Mouse (Mus musculus): ENCODE measurements around the gene Picalm. TPM values are rescaled to one million over a fixed set of nuclear protein-coding genes. Genes with fewer than 3 reads are reported as not detected.
A peak's percentile ranks its signal among the peaks of the same experiment; 100 is the strongest.
"Not testable (repeated sequence)": the region's sequence is repeated elsewhere in the genome, so short reads cannot be mapped to it uniquely, and the experiment has no call there.

The Picalm gene
- polyA plus RNA-seq, 1 experiment from 2014 or later = 44.2 TPM

DNA sequence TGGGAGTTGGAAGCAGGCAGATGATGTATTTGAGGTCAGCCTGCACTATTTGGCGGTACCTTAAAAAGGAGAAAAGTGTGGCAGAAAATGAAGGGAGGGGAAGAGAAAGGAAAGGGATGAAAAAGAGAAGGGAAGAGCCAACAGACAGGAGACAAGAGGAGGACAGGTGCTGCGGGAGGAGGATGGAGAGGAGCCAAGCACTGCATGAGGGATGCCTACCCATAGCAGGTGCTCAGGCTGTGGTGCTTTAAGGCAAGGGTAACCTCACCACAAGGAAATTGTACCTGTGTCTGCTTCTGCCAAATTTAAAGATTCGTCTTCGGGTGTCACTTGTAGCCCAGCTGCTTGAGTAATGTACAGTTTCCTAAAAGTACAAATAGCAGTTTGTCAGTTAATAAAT, 98.1 kb downstream of the Picalm start:
- Histone ChIP-seq H3K9me3 (no peaks in the 10 kb centered on the region), H3K4me2 (replicated peaks) (no peak overlapping the region), H3K9ac (no peak overlapping the region), H3K27ac (no peak overlapping the region), H3K4me1 (no peaks in the 10 kb centered on the region), H3K4me3 (no peak overlapping the region), H3K27me3 (replicated peaks) (no peaks in the 10 kb centered on the region), H3K36me3 (no peaks in the 10 kb centered on the region)
- ATAC-seq (ENCODE audit: low FRiP score, low read depth) = no peak
- WGBS = 86% methylated on average over 4 of the region's 4 CpGs

DNA sequence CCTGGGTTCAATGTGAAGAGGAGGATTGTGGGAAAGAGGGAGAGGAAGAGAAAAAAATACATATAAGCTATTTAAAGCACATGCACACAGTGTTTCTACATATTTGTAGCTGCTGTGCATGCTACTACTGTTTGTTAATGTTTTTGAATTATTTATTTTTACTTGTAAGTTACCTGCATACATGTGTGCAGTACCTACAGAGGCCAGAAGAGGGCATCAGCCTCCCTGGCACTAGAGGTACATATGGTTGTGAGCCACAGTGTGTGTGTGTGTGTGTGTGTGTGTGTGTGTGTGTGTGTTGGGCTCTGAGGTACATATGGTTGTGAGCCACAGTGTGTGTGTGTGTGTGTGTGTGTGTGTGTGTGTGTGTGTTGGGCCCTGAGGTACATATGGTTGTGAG, 98.9 kb downstream of the Picalm start:
- H3K4me2 ChIP-seq (replicated peaks); H3K9ac ChIP-seq; ATAC-seq (ENCODE audit: low FRiP score, low read depth); H3K27ac ChIP-seq; H3K27me3 ChIP-seq (replicated peaks); H3K4me1 ChIP-seq; H3K4me3 ChIP-seq; H3K36me3 ChIP-seq; H3K9me3 ChIP-seq: not testable (repeated sequence)

DNA sequence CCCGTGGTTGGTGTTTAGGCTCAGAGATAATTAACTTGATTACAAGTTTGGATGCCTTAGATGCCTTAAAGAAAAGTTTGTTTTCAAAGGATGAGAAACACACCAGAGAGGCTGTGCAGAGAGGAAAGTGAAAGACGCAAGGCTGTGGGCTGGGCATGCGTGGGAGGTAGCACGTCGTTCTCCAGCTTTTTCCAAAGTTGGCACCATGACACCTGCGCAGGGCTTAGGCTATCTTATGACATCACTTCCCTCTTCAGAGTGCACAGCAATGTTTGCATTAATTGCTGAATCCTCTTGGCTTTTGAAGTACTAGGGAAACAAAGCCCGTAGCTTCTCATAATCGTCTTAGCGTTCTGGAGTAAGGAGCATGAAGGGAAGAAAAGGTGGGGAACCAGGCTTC, 101.4 kb downstream of the Picalm start:
- Histone ChIP-seq H3K27ac (no peak overlapping the region), H3K9ac (no peak overlapping the region), H3K36me3 (no peaks in the 10 kb centered on the region), H3K4me2 (replicated peaks) (no peak overlapping the region), H3K27me3 (replicated peaks) (no peaks in the 10 kb centered on the region), H3K4me1 (no peaks in the 10 kb centered on the region), H3K9me3 (no peaks in the 10 kb centered on the region), H3K4me3 (no peak overlapping the region)
- WGBS = 90% methylated on average over 9 of the region's 9 CpGs
- ATAC-seq (ENCODE audit: low FRiP score, low read depth) = no peak

DNA sequence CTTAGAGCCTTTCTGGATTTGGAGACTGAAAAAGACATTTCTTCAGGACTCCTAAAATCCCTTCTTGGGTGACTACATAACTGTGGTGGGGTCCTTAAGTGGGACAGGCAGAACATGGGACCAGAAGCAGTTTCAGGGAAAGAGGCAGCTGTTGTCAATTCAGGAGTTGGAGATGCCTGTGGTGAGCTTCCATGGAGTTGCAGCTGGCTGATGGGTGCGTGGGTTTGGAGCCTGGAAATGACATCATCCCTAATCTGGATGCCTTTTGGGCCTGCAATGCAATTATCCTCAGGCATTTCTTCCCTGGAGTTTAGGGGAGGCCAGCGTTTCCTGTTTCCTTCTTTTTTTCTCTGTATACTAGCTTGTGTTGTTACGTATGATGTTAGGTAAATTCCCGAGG, 103.9 kb downstream of the Picalm start:
- Histone ChIP-seq H3K4me2 (replicated peaks) (no peak overlapping the region), H3K36me3 (no peaks in the 10 kb centered on the region), H3K9me3 (no peaks in the 10 kb centered on the region), H3K4me1 (no peaks in the 10 kb centered on the region), H3K27me3 (replicated peaks) (no peaks in the 10 kb centered on the region), H3K27ac (no peak overlapping the region), H3K4me3 (no peak overlapping the region), H3K9ac (no peak overlapping the region)
- ATAC-seq (ENCODE audit: low FRiP score, low read depth) = no peak
- 72% methylated on average over 4 of the region's 4 CpGs for WGBS

DNA sequence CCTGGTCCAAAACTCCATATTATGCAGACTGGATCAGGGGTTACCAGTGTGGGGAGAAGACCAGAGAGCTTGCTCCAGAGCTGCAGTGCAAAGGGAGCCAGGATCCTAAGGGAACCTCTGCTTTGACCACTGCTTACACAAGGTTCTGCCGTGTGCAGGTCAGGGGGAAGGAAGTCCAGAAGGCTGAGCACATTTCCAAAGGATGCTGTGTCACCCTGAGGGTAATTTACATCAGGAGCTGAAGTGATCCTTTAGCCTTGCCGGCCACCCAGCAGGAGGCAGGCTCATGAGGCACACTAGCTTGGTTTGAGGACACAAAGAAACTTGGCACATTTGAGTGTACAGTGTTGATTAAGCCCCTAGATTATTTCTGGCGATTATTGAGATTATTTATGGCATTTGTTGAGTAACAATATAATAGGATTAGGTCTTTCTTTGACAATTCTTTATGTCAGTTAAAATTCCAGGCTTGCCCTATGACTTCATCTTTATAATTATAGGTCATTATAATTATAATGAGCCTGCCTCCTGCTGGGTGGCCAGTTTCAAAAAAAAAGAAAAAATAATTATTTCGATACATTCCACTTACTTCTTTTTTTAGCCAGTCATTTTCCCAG, 106.4 kb downstream of the Picalm start:
- H3K27ac ChIP-seq = no peak overlapping the region
- H3K9ac ChIP-seq = no peak overlapping the region
- H3K9me3 ChIP-seq = no peaks in the 10 kb centered on the region
- H3K27me3 ChIP-seq (replicated peaks) = no peaks in the 10 kb centered on the region
- H3K4me2 ChIP-seq (replicated peaks) = no peak overlapping the region
- no peaks in the 10 kb centered on the region for H3K4me1 ChIP-seq
- no peaks in the 10 kb centered on the region for H3K36me3 ChIP-seq
- no peak for ATAC-seq (ENCODE audit: low FRiP score, low read depth)
- no peak overlapping the region for H3K4me3 ChIP-seq
- WGBS = 49% methylated on average over 4 of the region's 4 CpGs

DNA sequence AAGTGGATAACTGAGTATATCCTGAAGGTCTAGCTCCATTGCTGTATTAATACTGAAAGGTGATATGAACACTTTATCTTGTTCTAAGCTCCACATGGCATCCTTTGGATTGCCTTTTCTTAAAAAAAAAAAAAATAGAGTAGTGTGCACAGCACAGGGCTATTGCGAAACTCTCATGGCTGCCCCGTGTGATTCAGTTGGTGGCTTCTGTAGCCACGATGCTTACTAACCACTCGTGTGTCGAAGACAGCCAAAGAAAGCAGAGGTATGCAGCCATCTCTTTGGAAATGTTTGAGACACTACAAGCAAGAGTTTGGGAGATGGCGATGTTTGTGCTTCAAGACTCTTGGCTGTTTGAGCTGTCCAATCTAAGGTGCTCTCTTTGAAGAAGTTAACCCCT, 113.1 kb downstream of the Picalm start:
- no peak overlapping the region for H3K4me2 ChIP-seq (replicated peaks)
- no peaks in the 10 kb centered on the region for H3K9me3 ChIP-seq
- no peak overlapping the region for H3K27ac ChIP-seq
- no peaks in the 10 kb centered on the region for H3K27me3 ChIP-seq (replicated peaks)
- no peak overlapping the region for H3K9ac ChIP-seq
- WGBS = 93% methylated on average over 6 of the region's 6 CpGs
- H3K36me3 ChIP-seq = no peaks in the 10 kb centered on the region
- no peak overlapping the region for H3K4me3 ChIP-seq
- no peak for ATAC-seq (ENCODE audit: low FRiP score, low read depth)
- no peaks in the 10 kb centered on the region for H3K4me1 ChIP-seq

DNA sequence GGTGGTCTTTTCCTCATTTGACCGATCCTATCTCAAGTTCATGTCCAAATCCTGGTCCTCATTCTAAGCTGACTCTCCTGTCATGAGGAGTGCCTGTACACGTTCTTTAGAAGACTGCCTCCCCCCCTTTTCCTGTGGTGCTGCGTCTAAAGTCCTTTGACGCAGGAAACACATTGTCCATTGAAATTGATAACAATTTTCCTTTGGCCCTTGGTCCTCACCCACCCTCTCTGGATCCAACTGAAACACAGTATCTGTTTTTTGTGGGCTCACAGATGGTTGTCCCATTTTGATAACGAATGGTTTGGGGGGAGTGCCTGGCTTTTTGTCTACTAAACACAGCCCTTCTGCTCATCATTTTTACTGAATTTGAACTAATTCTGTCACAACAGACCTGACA, 113.6 kb downstream of the Picalm start:
- H3K9ac ChIP-seq = no peak overlapping the region
- no peaks in the 10 kb centered on the region for H3K36me3 ChIP-seq
- no peak for ATAC-seq (ENCODE audit: low FRiP score, low read depth)
- 80% methylated on average over 5 of the region's 5 CpGs for WGBS
- H3K9me3 ChIP-seq = no peaks in the 10 kb centered on the region
- H3K4me3 ChIP-seq = no peak overlapping the region
- H3K4me2 ChIP-seq (replicated peaks) = no peak overlapping the region
- no peaks in the 10 kb centered on the region for H3K27me3 ChIP-seq (replicated peaks)
- no peak overlapping the region for H3K27ac ChIP-seq
- no peaks in the 10 kb centered on the region for H3K4me1 ChIP-seq

DNA sequence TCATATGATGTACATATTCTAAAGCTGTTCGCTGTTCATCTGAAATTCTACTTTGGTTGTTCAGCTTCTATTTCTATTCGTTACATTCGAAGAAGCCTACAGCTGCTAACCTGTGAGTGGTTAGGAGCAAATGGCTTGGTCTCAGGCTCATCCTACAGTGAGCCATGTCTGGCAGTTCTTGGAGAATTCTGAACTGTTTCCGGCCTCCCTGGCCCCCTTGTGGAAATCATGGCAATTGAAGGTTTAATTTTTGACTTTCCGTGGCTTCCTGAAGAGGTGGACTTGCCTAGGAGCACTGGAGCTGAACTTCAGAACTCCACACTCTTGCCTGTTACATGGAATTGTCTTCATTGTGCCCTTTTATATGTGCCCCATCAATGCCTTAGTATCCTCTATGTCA, 122.9 kb downstream of the Picalm start:
- H3K4me3 ChIP-seq = no peak overlapping the region
- H3K9ac ChIP-seq = no peak overlapping the region
- no peak for ATAC-seq (ENCODE audit: low FRiP score, low read depth)
- no peaks in the 10 kb centered on the region for H3K27me3 ChIP-seq (replicated peaks)
- H3K36me3 ChIP-seq = no peaks in the 10 kb centered on the region
- H3K9me3 ChIP-seq = no peaks in the 10 kb centered on the region
- H3K27ac ChIP-seq = no peak overlapping the region
- no peak overlapping the region for H3K4me2 ChIP-seq (replicated peaks)
- no peaks in the 10 kb centered on the region for H3K4me1 ChIP-seq
- WGBS = 77% methylated on average over 5 of the region's 5 CpGs

DNA sequence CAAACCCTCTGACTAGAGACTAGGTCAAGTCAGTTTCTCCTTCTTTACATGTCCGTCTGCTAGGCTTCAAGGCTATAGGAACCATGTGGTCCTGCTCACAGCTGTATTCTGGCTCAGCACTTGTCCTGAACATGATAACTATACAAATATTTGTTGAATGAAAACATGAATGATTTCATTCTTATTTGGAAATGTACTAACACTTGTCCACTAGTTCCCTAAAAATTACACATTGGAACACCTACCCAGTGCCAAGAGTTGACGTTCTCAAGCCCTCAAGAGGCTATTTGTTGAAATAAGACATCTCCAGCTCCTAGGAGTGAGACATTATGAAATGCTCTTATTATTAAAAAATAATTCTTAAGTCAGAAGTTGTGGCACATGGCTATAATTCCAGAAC, 128.7 kb downstream of the Picalm start:
- Histone ChIP-seq H3K9me3 (no peaks in the 10 kb centered on the region), H3K36me3 (no peaks in the 10 kb centered on the region), H3K4me2 (replicated peaks) (no peak overlapping the region), H3K4me1 (no peaks in the 10 kb centered on the region), H3K4me3 (no peak overlapping the region), H3K9ac (no peak overlapping the region), H3K27ac (no peak overlapping the region), H3K27me3 (replicated peaks) (no peaks in the 10 kb centered on the region)
- no peak for ATAC-seq (ENCODE audit: low FRiP score, low read depth)
- 90% methylated on average over 2 of the region's 2 CpGs for WGBS

DNA sequence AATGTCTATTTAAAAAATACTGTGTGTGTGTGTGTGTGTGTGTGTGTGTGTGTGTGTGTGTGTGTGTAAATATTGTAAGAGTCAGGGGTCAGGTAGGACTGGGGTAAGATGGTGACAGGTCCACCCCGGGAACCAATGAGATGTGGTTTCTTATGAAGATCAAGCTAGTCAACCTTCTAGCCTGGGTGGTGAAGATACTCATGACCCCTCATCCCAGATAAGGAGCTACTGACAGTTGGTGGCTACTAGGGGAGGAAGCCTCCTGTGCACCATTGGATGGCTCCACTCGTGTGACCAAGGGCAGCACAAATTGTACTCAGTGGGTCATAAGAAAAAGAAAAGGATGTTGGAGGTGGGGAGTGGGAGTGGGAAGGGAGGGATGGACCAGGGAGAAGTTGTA, 129.9 kb downstream of the Picalm start:
- H3K27me3 ChIP-seq (replicated peaks) = no peaks in the 10 kb centered on the region
- no peaks in the 10 kb centered on the region for H3K36me3 ChIP-seq
- no peak overlapping the region for H3K27ac ChIP-seq
- WGBS = 79% methylated on average over 2 of the region's 2 CpGs
- H3K9me3 ChIP-seq = no peaks in the 10 kb centered on the region
- H3K4me3 ChIP-seq = no peak overlapping the region
- no peaks in the 10 kb centered on the region for H3K4me1 ChIP-seq
- H3K4me2 ChIP-seq (replicated peaks) = no peak overlapping the region
- H3K9ac ChIP-seq = no peak overlapping the region
- no peak for ATAC-seq (ENCODE audit: low FRiP score, low read depth)

DNA sequence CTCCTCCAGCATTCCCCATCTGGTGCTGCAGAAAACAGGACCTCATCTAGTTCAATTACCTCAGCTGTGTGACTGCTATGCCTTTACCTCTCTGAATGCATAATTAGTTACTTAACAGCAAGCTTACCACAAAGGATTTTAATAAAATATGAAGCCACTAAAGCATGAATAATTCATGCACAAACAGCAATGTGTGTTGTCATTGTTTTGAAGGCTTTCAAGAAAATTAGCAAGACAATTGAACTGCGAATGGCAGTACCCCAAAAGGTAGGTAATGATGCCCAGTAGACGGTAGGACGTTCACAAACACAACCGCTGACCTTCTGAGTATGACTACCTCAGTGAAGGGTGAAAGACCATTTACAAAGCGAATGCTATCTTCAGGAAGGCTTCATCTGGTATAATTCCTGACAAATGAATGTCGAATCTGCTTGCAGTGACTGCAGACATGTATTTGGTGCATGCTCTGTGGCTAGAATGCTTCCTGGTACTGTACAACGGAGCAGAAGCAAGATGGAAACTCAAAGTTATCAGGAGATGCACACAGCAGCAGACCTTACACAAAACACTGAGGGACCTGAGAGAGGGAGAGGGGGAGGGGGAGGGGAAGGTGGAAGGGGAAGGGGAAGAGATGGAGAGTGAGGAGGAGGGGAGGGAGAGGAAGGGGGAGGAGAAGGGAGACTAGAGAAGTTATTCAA, 132.0 kb downstream of the Picalm start:
- Histone ChIP-seq H3K27me3 (replicated peaks) (no peaks in the 10 kb centered on the region), H3K4me2 (replicated peaks) (peak overlapping the region; percentile 25; the same call in 1 of the 2 replicates), H3K9ac (no peak overlapping the region), H3K4me3 (no peak overlapping the region), H3K27ac (no peak overlapping the region), H3K4me1 (peaks cover 3% of the 10 kb centered on the region; the same call in 1 of the 2 replicates), H3K9me3 (no peaks in the 10 kb centered on the region), H3K36me3 (no peaks in the 10 kb centered on the region)
- ATAC-seq (ENCODE audit: low FRiP score, low read depth) = peak; percentile 64
- 27% methylated on average over 7 of the region's 7 CpGs for WGBS
